Mouse (Mus musculus) heart, adult 18-20 months (tissue): Measurements from ENCODE around the gene Cdc37l1. TPM values are rescaled to one million over a fixed set of nuclear protein-coding genes. Genes with fewer than 3 reads are reported as not detected.

Source experiments
- DNase-seq, 2 experiments: peaks; one replicate each; pipeline ENCODE4 v3.0.0; 2021 to 2022; ENCODE audit warnings: mixed read lengths in 1 of 2
- total RNA-seq, 2 experiments: library from RNA; stranded (reverse); gene quantifications; 2 replicates each; pipeline ENCODE4 v1.2.3; 2021

Gene Cdc37l1
- total RNA-seq, 2 experiments from 2014 or later: 63.2 to 82.7 TPM

DNA sequence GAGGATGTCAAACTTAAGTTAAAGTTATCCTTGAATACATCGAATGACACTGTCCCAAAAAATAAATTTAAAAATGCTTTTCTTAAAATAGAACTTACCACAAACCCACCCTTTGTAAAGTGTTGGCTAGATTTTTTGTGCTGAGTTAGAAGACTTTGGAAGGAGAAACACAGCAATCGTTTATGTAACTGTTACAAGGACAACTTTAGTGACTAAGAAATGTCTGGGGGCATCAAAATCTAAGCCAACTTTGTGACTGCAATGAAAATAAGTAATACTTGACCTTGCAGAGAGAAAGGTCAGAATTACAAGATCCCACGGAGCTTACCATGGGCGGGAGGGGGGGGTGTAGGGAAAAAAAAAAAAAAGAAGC is 56.8 kb downstream of the Cdc37l1 start:
- DNase-seq: no peak

DNA sequence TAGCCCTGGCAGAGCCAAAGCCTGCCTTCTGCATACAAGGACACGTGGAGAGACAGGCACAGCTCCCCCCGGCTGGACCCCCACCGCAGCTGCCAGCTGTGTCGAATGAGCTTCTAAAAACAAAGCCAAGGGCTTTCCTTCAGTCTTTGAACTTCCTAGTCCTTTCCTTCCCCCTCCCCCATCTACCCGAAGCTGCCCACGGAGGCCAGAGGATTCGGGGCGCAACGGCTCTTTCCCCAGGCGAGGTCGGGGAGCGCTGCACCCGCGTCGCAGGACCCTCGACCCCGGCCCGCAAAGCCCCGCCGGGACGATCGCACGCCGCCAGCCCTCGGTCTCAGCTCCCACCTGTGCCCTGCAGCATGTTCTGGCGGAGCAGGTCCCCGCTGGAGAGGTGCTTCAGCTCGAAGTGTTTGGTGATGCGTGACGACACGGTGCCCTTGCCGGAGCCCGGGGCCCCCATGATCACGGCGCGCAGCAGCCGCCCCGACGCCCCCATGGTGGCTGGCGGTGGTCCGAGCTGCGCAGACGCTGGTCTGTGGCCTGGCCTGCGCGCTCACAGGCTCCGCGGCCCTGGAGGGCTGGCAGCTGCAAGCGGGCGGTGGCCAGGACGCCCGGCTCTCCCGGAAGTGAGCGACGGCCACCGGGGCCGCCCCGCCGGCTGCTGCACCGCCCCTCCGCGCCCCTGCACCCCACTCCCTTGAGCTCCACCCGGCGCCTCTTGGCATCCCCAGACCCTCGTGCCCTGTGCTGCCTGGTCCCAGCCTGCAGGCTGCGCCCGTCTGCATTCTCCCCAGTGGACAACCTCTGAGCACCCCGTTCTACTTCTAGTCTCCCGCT is 57.4 kb downstream of the Cdc37l1 start, which contains the start of gene Ak3:
Gene Ak3, minus strand, starts transcription at position 628 of the 837 bp plus-strand sequence.
- peak; percentile 84 to 90 for DNase-seq

DNA sequence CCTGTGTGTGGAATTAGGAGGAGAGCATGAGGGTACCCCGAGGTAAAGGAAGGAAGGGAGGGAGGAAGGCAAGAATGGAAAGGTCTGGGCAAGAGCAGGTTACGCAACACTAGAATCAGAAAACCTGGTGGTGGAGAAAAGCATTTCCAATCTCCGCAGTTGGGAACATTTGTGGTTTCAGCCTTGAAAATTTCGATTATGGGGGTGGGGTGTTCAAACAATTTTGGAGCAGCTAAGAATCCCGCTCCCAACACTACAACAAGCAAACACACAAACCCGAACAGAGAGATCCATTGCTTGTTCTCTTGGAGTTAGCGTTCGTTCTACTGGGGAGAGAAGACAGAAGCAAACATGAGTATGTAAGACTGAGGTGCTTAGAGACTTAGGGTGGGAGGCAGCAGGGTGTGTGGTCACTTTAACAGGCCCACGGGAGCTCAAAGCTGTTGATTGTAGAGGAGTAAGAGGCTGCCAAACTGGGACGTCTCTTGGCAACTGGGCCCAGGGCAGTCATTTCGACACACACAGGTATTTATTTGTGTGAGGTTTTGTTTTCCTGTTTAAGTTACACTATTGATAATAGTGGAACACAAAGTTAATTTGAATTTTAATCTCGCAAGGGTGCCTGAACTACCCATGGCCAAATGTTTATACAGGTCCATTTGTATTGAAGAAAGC is 59.4 kb downstream of the Cdc37l1 start:
- DNase-seq: no peak

DNA sequence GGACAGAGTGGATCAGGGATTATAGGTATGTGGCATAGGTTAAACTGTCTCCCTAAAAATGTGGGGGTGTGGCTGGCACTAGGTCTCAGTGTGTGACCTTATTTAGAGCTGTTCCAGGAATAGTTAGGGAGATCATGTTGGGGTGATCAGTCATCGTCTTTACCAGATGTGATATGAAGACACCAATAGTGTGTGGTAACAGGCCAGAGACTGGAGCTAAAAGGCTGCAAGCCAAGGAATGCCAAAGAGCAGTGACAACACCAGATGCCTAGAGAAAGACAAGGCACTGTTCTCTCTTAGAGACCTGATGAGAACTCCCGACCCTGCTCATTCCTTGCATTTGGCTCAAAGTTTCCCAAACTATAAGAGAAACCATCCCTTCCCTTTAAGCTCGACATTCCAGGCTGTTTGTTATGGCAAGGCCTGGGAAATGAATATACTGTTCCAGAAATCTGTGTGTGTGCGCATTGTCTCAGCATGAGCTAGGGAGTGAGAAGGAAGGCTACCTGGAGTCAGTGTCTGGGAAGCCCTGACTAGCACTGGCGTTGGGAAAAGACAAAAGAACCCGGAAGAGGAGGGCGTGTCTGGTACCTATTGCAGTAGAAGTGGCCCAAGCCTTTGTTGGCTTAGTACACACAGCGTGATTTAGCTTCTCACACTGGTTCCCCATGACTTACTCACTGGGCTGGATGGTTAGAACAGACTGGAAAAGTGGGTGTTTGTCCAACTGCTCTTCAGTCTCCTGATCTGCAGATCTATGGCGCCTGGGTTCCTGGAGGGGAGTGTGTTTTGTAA is 60.2 kb downstream of the Cdc37l1 start:
- no peak for DNase-seq

DNA sequence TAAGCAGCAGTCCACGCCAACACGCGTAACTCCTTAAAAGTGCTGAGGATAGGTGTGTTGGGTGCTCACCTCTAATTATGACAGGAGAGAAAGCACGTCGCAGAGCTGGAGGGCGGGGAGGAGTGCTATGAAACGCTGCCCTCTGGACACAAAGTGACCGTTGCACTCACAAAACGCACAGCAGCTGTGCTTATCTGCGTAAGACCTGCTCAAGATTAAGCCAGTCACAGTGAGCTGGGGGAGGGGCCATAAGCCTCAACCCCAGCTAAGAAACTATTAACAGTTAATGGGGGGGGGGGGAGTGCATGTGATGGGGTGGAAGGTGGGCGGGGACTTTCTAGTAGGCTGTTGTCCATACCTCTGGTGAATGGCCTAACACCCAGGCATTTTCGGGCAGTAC is 62.6 kb downstream of the Cdc37l1 start:
- no peak for DNase-seq

- no peak for DNase-seq
These were observed 64.4 kb downstream of the Cdc37l1 start for GRCm38 (mm10) chr19:29054594-29054993.

DNA sequence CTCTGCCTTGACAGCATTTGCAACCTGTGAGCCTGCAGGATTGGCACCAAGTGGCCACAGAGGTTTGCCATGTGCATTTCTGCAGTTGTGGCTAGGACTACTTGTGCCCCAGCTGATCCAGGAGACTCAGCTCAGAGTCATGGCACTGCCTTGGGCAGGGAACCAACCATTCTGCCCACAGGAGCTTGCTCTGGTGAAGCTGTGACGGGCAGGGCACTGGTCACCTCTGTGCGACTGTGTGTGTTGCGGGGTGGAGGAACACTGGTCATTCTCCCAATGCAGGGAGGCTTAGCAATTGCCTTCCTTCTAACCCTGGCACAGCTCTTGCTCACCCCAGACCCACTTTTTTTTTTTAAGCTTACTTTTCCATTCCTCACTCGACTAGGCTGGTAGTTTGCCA is 65.3 kb downstream of the Cdc37l1 start:
- DNase-seq: no peak

DNA sequence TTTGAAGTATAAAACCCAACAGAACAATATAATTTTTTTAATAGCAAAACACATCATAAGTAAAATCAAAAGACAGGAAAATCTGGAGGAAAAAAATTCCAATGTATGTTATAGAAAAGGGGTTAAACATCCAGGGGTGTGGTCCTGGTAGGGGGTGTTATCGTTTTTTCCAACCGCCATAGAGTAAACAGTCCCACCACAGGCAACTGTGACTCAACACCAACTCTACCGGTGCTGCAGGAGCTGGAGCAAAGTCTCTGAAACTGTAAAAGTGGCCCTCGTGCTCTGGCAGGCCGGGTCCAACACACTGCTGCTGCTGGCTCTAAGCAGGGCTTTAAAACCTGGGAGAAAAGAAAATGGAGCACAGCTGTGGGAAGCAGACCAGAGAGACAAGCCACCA is 68.6 kb downstream of the Cdc37l1 start:
- no peak for DNase-seq

GRCm38 (mm10) chr19:29059688-29060087 is 69.5 kb downstream of the Cdc37l1 start:
- no peak for DNase-seq

DNA sequence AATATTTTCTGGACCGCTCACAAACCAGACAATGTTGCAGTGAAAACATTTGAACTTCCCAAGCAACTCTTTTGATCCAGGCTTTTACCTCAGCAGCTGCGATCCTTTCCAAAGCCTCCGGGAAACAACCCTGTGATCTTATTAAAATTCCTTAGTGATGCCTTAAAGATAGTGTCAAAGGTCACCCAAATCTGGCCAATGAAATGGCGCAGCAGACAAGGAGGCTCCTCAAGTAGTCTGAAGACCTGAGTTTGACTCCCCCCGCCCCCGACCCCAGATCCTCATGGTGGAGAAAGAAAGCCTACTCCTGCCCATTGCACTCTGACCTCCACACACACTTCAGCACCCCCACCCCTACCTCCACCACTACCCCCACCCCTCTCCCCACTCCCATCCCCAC is 70.1 kb downstream of the Cdc37l1 start:
- DNase-seq: no peak

DNA sequence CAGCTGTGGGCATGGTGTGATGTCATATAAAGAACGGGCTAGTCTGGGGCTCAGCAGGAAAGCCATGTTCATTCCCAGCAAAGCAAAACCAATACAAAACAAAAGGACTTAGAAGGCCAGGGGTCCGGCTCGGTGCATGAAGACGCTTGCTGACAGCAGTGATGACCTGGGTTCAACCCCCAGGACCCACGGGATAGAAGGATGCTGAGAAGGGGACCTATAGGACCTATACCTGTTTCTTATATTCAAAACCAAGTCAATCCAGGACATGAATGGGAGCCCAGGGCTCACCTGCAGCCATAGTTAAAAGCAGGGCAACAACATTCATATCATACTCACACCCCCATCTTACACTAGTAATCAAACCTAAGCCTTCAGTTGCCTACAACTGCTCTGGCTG is 72.9 kb downstream of the Cdc37l1 start:
- DNase-seq: no peak

GRCm38 (mm10) chr19:29063577-29064363 is 73.6 kb downstream of the Cdc37l1 start:
- peak; percentile 93 to 97 for DNase-seq

DNA sequence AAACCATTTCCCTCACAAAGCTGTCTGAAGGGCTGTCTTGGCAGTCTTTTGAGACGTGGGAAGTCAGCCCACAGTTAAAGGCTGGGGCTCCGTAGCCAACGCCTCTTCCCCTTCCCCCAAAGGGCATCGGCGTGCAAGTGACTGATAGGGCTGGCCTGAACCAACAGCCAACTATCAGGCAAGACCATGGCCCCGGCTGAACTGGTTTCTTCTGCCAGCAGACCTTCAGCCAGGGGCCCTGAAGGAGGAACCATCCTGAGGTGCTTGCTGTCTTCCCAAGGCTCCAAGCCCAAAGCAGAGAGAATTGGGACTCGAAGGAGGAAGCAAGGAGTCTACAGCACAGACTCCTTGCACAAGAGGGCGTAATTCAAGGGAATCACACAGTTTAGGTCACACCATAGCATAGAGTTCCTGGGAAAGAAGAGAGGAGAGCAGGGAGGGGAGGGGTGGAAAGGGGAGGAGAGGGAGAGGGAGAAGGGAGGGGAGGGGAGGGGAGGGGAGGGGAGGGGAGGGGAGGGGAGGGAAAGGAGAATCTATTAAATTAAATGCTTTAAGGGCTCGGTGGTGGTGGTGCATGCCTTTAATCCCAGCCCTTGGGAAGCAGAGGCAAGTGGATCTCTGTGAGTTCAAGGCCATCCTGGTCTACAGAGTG is 74.4 kb downstream of the Cdc37l1 start:
- peak; percentile 69 to 79 for DNase-seq

DNA sequence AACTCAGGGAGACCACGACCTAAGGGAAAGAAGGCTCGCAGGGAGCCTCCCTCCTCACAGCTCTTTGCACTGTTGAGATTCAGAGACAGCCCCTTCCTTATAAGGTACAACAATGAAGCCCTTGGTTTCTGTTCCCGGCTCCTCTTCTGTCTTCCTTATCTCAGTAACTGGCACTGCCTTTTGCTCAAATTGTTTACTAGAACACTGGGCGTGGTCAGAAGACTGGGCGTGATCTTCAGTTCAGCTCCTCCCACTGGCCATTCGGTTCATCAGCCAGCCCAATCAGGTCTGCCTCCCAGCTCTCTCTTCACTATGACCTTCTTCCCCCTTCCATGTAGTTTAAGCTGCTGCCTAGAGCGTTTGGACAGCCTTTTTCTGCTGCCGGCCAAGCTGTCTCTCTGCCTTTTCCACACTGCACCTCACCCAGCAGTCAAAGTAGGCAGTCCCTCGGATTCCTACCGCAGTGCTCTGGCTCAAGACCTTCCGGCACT is 76.9 kb downstream of the Cdc37l1 start:
- DNase-seq: peak; percentile 93 to 95

DNA sequence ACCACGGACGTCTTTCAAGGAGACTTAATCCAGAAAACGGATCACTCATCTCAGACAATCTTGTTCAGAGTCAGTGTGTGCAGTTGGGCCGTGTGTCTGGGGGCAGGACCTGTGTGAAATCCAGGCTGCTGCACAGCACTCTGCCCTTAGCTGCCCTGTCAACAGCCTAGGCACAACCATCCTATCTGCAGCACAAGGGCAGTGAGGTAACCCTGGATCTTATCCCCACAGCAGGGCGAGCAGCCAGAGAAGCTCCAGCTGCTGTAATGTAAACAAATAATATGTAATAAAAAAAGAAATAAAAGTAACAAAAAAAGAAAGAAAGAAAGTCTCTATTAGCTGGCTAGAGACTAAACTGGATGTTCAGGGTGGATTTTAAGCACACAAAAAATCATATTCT is 79.0 kb downstream of the Cdc37l1 start:
- DNase-seq: no peak

- DNase-seq: peak; percentile 44 to 64
These were observed 84.7 kb downstream of the Cdc37l1 start for GRCm38 (mm10) chr19:29074802-29075201.

Other genes starting within 250 kb of the Cdc37l1 start
- 1 to 10 TPM; 2.0 to 3.7 TPM for gene Slc1a1, start 155.3 kb upstream of the Cdc37l1 start, total RNA-seq
- gene Plpp6, start 26.4 kb upstream of the Cdc37l1 start, total RNA-seq: 1 to 10 TPM; 8.7 to 9.3 TPM
- 10 to 100 TPM; 27.8 to 33.8 TPM for gene 4430402I18Rik, start 22.6 kb upstream of the Cdc37l1 start, total RNA-seq
- gene Ak3, start 57.6 kb downstream of the Cdc37l1 start, total RNA-seq: 10 to 100 TPM; 90.8 TPM
- gene Rcl1, start 111.0 kb downstream of the Cdc37l1 start, total RNA-seq: 1 to 10 TPM; 4.2 to 5.9 TPM